Mouse (Mus musculus) thymus, adult 2 months (tissue): Measurements from ENCODE around the gene Ticrr. TPM values are rescaled to one million over a fixed set of nuclear protein-coding genes. Genes with fewer than 3 reads are reported as not detected.

Experiments
- DNase-seq: peaks from one replicate; pipeline ENCODE4 v3.0.0; 2021
- H3K27ac ChIP-seq: fragments of 200-500 bp; 2 replicates; pipeline ENCODE4 v1.5.1; 2012; ENCODE audit warnings: low read length, control low read depth; ENCODE audit not compliant: control insufficient read depth, insufficient read depth
- H3K27me3 ChIP-seq: fragments of 200-500 bp; 2 replicates; pipeline ENCODE4 v1.6.1; 2012; ENCODE audit warnings: mild to moderate bottlenecking, low read length, moderate library complexity, mixed read lengths; ENCODE audit not compliant: control insufficient read depth, insufficient read depth
- H3K36me3 ChIP-seq: fragments of 200-500 bp; 2 replicates; pipeline ENCODE4 v1.6.1; 2012; ENCODE audit warnings: mild to moderate bottlenecking, low read length, moderate library complexity; ENCODE audit not compliant: control insufficient read depth, insufficient read depth
- H3K4me1 ChIP-seq: fragments of 200-500 bp; replicated peaks from 2 replicates; pipeline ENCODE4 v1.6.1; 2012; ENCODE audit warnings: low read length; ENCODE audit not compliant: control insufficient read depth, insufficient read depth
- H3K4me3 ChIP-seq: fragments of 200-500 bp; 2 replicates; pipeline ENCODE4 v1.5.1; 2012; ENCODE audit warnings: mild to moderate bottlenecking, low read length, control low read depth, moderate library complexity; ENCODE audit not compliant: control insufficient read depth, insufficient read depth
- CTCF ChIP-seq: fragments of 200-500 bp; IDR thresholded peaks from 2 replicates; pipeline ENCODE4 v1.5.1; 2012; ENCODE audit warnings: mild to moderate bottlenecking, control low read depth, low read length, moderate library complexity, borderline replicate concordance; ENCODE audit not compliant: control insufficient read depth, poor library complexity, insufficient read depth; ENCODE audit errors: extremely low read depth
- POLR2A ChIP-seq: fragments of 200-500 bp; IDR thresholded peaks from 2 replicates; pipeline ENCODE4 v1.6.1; 2012; ENCODE audit warnings: mild to moderate bottlenecking, low read length, control low read depth, moderate library complexity; ENCODE audit not compliant: control insufficient read depth, poor library complexity, insufficient read depth; ENCODE audit errors: extremely low read depth
- WGBS: fragments of 180-500 bp; shearing (Covaris S2); methylation state at CpG from one replicate; pipeline ENCODE4 v1.1.7; 2018; 5-methylcytosine and 5-hydroxymethylcytosine counted together
- polyA plus RNA-seq: library from polyadenylated mRNA; depleted of rRNA; stranded (reverse); fragments of >200 nt; gene quantifications from 2 replicates; pipeline ENCODE4 v1.2.3, GENCODE M21; 2012; rRNA removed

The Ticrr gene
- polyA plus RNA-seq, 1 experiment: 7.7 TPM

DNA sequence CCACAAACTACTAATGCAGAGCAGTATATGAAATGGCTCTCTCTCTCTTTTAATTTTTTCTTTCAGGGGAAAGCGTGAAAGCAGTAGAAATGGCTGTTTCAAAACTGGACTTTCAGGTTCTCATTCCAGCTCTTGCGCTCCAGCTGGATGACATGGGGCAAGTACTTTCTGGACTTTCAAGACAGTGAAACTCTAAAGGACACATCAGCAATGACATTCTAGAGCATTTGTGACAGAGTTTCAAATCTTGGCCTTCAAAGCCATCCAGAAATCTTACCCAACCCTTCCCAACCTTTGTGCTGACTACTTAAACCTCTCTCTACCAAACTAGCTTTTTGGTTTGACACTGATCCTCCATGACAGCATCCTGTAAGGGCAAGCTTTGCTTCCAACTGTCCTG, 78.9 kb downstream of the Ticrr start:
- Histone ChIP-seq H3K36me3 (no peaks in the 10 kb centered on the region), H3K4me3 (no peak overlapping the region), H3K4me1 (peaks cover 3% of the 10 kb centered on the region), H3K27ac (no peak overlapping the region), H3K27me3 (no peaks in the 10 kb centered on the region)
- WGBS: 96% methylated on average over 2 of the region's 2 CpGs
- DNase-seq: no peak
- TF ChIP-seq POLR2A (no peak), CTCF (no peak)

GRCm38 (mm10) chr7:79740279-79740678, 80.3 kb downstream of the Ticrr start:
- no peak for DNase-seq
- no peaks in the 10 kb centered on the region for H3K27me3 ChIP-seq
- no peak overlapping the region for H3K27ac ChIP-seq
- H3K4me3 ChIP-seq: no peak overlapping the region
- WGBS: 87% methylated on average over 4 of the region's 4 CpGs
- no peaks in the 10 kb centered on the region for H3K36me3 ChIP-seq
- peaks cover 3% of the 10 kb centered on the region for H3K4me1 ChIP-seq
- TF ChIP-seq CTCF (no peak), POLR2A (no peak)

- Histone ChIP-seq H3K27ac (no peak overlapping the region), H3K4me1 (peaks cover 3% of the 10 kb centered on the region), H3K27me3 (no peaks in the 10 kb centered on the region), H3K4me3 (peak overlapping the region; percentile 76), H3K36me3 (no peaks in the 10 kb centered on the region)
- no peak for DNase-seq
- TF ChIP-seq POLR2A (no peak), CTCF (no peak)
- 8% methylated on average over 11 of the region's 11 CpGs for WGBS
Measured at GRCm38 (mm10) chr7:79742277-79742658, 82.3 kb downstream of the Ticrr start.

- no peaks in the 10 kb centered on the region for H3K36me3 ChIP-seq
- H3K4me3 ChIP-seq: peak within 1 kb of the TSS; percentile 76
- no peak for TF ChIP-seq CTCF
- TF ChIP-seq POLR2A: no peak
- H3K27me3 ChIP-seq: no peaks in the 10 kb centered on the region
- no peak within 1 kb of the TSS for H3K27ac ChIP-seq
- H3K4me1 ChIP-seq: peaks cover 3% of the 10 kb centered on the region
- DNase-seq: peak; percentile 83
- WGBS: 3% methylated on average over 46 of the region's 46 CpGs
Measured at GRCm38 (mm10) chr7:79742659-79743536, 82.9 kb downstream of the Ticrr start, which contains the start of the genes Pex11a and Wdr93. Gene Pex11a (minus strand): TSS chr7:79743131. Gene Wdr93 (plus strand): TSS chr7:79743163.

DNA sequence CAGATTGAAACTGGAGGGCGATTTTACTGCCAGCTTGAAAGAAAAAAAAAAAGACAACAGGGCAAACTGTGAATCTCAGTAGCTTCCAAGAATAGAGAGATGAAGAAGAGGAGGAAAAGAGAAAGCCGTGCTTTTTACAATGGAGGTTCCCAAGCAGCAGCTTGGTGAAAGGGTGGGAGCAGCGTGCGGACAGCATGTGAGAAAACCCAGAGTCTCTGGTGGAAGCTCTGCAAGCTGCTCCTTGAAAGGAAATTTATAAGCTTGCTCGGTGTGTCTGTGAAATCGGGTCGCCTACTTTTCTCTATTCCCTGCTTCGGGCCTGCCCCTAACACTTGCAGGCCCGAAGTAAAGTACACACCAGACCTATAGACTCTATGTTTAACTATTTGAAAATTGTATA, 84.1 kb downstream of the Ticrr start:
- Histone ChIP-seq H3K36me3 (no peaks in the 10 kb centered on the region), H3K4me1 (peaks cover 3% of the 10 kb centered on the region), H3K4me3 (no peak overlapping the region), H3K27me3 (no peaks in the 10 kb centered on the region), H3K27ac (no peak overlapping the region)
- TF ChIP-seq POLR2A: no peak
- TF ChIP-seq CTCF: no peak
- 97% methylated on average over 9 of the region's 9 CpGs for WGBS
- no peak for DNase-seq

GRCm38 (mm10) chr7:79744585-79744984, 84.6 kb downstream of the Ticrr start:
- Histone ChIP-seq H3K27ac (no peak overlapping the region), H3K4me3 (no peak overlapping the region), H3K4me1 (peaks cover 3% of the 10 kb centered on the region), H3K36me3 (no peaks in the 10 kb centered on the region), H3K27me3 (no peaks in the 10 kb centered on the region)
- DNase-seq: no peak
- no peak for TF ChIP-seq POLR2A
- no peak for TF ChIP-seq CTCF
- WGBS: 27% methylated on average over 5 of the region's 5 CpGs

DNA sequence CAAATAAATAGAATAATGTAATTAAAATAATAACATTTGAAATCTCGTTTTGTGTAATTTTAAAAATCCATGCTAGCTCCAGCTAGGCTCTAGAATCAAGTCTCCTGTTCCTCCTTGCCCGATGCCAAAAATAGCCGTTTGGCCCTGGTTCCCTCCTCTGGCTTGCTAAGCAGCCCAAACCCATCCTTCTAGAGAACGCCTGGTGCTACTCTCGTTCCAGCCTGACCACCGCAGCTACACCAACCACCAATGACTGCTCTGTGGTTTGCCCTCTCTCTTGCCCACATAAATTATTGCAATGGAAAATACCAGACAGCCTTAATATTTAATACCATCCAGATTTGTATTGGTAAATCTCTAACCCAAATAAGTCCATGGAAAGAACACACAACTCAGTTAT, 87.7 kb downstream of the Ticrr start:
- Histone ChIP-seq H3K36me3 (no peaks in the 10 kb centered on the region), H3K27ac (no peak overlapping the region), H3K4me1 (peaks cover 6% of the 10 kb centered on the region), H3K4me3 (no peak overlapping the region), H3K27me3 (no peaks in the 10 kb centered on the region)
- 52% methylated on average over 6 of the region's 6 CpGs for whole genome bisulfite sequencing
- no peak for DNase-seq
- TF ChIP-seq CTCF (no peak), POLR2A (no peak)

Other genes with a start within 250 kb of the Ticrr start
- 152 and 164 TPM in 2 replicates for gene Polg, start 193.8 kb upstream of the Ticrr start, polyA plus RNA-seq
- gene Rhcg, start 42.5 kb upstream of the Ticrr start, polyA plus RNA-seq: 0.56 and 1.2 TPM in 2 replicates
- 5.7 and 6.3 TPM in 2 replicates for gene Kif7, start 55.5 kb downstream of the Ticrr start, polyA plus RNA-seq
- 64.4 and 73.1 TPM in 2 replicates for gene Plin1, start 72.7 kb downstream of the Ticrr start, polyA plus RNA-seq
- gene Pex11a, start 82.9 kb downstream of the Ticrr start, polyA plus RNA-seq: 5.0 and 8.1 TPM in 2 replicates
- 0.22 and 0.24 TPM in 2 replicates for gene Wdr93, start 83.0 kb downstream of the Ticrr start, polyA plus RNA-seq
- gene Mesp1, start 133.6 kb downstream of the Ticrr start, polyA plus RNA-seq: 0.45 and 0.62 TPM in 2 replicates
- 0.41 and 0.47 TPM in 2 replicates for gene Mesp2, start 150.5 kb downstream of the Ticrr start, polyA plus RNA-seq
- 15.9 and 20.6 TPM in 2 replicates for gene Anpep, start 200.9 kb downstream of the Ticrr start, polyA plus RNA-seq